Comparison of ENCODE assay signal across 33 mouse cellular contexts in genomic region chr2:82069172-82069571, GRCm38 (mm10). TPM values are rescaled to one million over a fixed set of nuclear protein-coding genes. Genes with fewer than 3 reads are reported as not detected.
"Had no signal": no experiment of that assay in that cellular context is flagged by ENCODE, and none has a peak within 500 bp of the region (broad histone marks: within the 10 kb centered on the region; RNA-seq: fewer than 3 reads in every experiment).

No protein-coding gene starts in this region.

- H3K4me2 ChIP-seq: heart, embryonic 11.5 days; heart, embryonic 13.5 days; heart, embryonic 15.5 days; hindbrain, embryonic 12.5 days; hindbrain, embryonic 14.5 days; intestine, embryonic 15.5 days; limb, embryonic 13.5 days; limb, embryonic 15.5 days; liver, embryonic 12.5 days had no signal

- H3K36me3 ChIP-seq: heart, embryonic 13.5 days; heart, embryonic 15.5 days; hindbrain, embryonic 10.5 days; hindbrain, embryonic 12.5 days; intestine, embryonic 15.5 days; limb, embryonic 13.5 days; limb, embryonic 15.5 days; liver, embryonic 12.5 days had no signal

- H3K4me3 ChIP-seq: heart, adult 2 months; heart, embryonic 13.5 days; heart, embryonic 15.5 days; hindbrain, embryonic 10.5 days; hindbrain, embryonic 12.5 days; intestine, embryonic 15.5 days; layer of hippocampus, adult 2 months; limb, embryonic 13.5 days; limb, embryonic 15.5 days; liver, embryonic 12.5 days had no signal

- H3K27me3 ChIP-seq: heart, embryonic 13.5 days; heart, embryonic 15.5 days; hindbrain, embryonic 12.5 days; intestine, embryonic 15.5 days; limb, embryonic 13.5 days; limb, embryonic 15.5 days; liver, embryonic 12.5 days had no signal

- H3K27ac ChIP-seq: heart, adult 2 months; heart, embryonic 13.5 days; heart, embryonic 15.5 days; hindbrain, embryonic 10.5 days; hindbrain, embryonic 12.5 days; hindbrain, embryonic 14.5 days; intestine, embryonic 15.5 days; layer of hippocampus, adult 2 months; limb, embryonic 13.5 days; limb, embryonic 15.5 days; liver, embryonic 12.5 days; liver, embryonic 14.5 days had no signal

- ATAC-seq: hindbrain, embryonic 16.5 days; inflammation-experienced regulatory T-cells, adult 6 months; intestine, embryonic 15.5 days; intestine, postnatal 0 days; liver, embryonic 12.5 days had no signal

- DNase-seq: gastrocnemius, postnatal 14 days; gastrocnemius, postnatal 36 days; heart, adult 11 months; heart, adult 2 months; heart, postnatal 14 days; heart, postnatal 4 days; kidney, adult 18-20 months; kidney, adult 8-10 months; kidney, postnatal 10 days; kidney, postnatal 25 days; kidney, postnatal 4 days; layer of hippocampus, postnatal 36 days; left cerebral cortex, postnatal 4 days had no signal

- H3K9me3 ChIP-seq: heart, embryonic 13.5 days; heart, embryonic 15.5 days; hindbrain, embryonic 10.5 days; hindbrain, embryonic 12.5 days; intestine, embryonic 15.5 days; limb, embryonic 13.5 days; limb, embryonic 15.5 days; liver, embryonic 12.5 days had no signal

- H3K4me1 ChIP-seq: heart, embryonic 13.5 days; heart, embryonic 15.5 days; hindbrain, embryonic 10.5 days; hindbrain, embryonic 12.5 days; intestine, embryonic 15.5 days; limb, embryonic 13.5 days; limb, embryonic 15.5 days; liver, embryonic 12.5 days had no signal

- H3K9ac ChIP-seq: heart, embryonic 13.5 days; heart, embryonic 15.5 days; hindbrain, embryonic 12.5 days; hindbrain, embryonic 14.5 days; intestine, embryonic 15.5 days; limb, embryonic 13.5 days; limb, embryonic 15.5 days; liver, embryonic 12.5 days; liver, embryonic 14.5 days had no signal

RNA-seq across cellular contexts. Expression of gene Zfp804a, which starts 16.1 kb away (rescaled TPM):
- total RNA-seq: gastrocnemius, adult 18-20 months; gastrocnemius, adult 8-10 months; gastrocnemius, postnatal 14 days; gastrocnemius, postnatal 36 days; heart, adult 2 months; heart, postnatal 14 days; liver, adult 2 months had no signal
- polyA plus RNA-seq: gonadal fat pad, adult 2 months; heart, adult 2 months; heart, postnatal 0 days; inflammation-experienced regulatory T-cells, adult 6 months; liver, adult 2 months had no signal
